Mouse (Mus musculus): ENCODE data around the gene Tle3.

DNA sequence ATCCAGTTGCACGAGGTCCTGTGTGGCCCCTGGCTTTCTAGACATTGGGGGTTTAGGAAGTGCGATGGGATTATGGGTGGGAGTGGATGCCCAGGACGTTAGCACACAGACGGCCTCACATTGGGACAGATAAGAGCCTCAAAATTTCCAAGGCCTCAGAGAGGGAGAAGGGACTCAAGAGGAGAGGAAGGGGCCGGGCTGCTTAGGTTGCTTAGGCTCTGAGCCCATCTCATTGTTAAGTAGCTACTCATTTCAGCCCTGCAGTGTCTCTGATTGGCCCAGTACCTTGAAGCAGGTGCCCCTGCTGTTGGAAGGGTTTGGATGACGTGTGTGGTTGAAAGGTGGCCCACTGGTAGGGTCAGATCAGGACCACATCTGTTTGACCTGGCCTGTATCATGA lies 11.9 kb downstream of the Tle3 start:
- TF ChIP-seq CTCF (IDR thresholded peaks at IDR 0.05; ENCODE audit: low read depth) (no peak), EP300 (optimal IDR thresholded peaks at IDR 0.05) (no peak)
